Mouse (Mus musculus): ENCODE results near the gene Ly86.
A peak's percentile ranks its signal among the peaks of the same experiment; 100 is the strongest.

The Ly86 gene

DNA sequence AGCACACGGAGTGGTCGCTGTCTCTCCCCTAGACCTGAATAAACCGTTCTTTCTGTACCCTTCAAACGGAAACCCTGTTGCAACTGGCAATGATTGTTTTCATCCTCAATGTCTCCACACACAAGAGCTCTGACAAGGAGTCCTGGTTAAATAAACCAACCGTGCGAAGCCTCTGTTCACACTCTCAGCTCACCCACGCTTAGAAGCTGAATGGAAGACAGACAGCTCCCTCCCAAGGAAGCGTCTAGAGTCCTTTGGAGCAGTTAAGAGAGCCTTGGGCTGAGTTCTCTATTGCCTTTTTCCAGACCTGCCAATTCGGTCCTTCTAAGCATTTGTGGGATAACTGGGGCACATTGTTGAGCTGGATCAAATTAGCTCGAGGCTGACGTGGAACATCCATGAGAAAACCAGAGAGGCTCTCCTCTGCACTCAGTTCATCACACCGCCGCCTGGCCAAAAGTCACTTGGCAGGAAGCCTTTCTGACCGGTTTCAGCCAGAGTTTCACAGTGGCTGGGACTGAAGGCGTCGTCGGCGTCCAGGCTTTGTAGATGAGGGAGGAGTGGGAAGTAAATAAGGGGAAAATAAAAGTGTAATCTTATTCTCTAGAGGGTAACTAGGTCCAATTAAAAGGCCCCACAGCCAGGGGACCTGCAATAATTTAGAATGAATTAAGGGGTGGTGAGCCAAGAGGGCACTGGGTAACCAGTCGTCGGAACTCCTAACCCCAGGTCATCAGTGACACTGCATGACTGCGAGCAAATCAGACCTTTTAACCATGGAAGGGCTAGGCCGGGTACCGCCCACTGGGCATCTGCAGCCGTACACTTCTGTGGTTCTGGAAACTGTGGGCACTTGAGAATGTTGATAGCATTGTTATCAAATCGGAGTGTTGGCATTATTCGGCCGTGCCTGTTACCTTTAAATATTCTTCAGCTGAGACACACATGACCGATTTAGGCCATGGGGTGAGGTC, 115.2 kb downstream of the Ly86 start:
- no peak for DNase-seq

- no peak for DNase-seq
These were observed 117.2 kb downstream of the Ly86 start for GRCm38 (mm10) chr13:37462049-37462702.

- no peak for DNase-seq
These were observed 120.7 kb downstream of the Ly86 start for GRCm38 (mm10) chr13:37465710-37466109.

DNA sequence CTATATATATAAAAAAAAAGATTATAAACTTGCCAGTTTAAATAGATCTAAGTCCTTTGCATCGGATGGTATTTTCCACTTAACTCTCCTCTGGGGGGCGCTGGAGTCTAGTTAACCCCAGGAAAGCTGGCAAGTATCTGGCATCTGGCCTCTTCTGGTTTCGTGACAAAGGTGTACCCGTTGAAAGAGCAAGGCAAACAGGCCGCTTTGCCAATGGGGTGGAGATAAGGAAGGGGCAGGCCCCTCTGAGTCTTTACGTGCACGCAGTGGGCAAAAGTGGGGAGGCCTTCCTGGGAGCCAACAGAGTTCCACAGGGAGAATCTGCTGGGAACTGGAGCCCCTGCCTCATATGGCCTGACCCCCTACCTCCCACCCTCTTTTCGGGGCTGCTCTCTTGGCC, 122.8 kb downstream of the Ly86 start:
- peak; percentile 88 for DNase-seq

All from thymus, postnatal 4 days (tissue).